Mouse (Mus musculus) embryonic fibroblast, embryonic 13.5 days (primary cell): ENCODE data around the gene Spata25.

Experiments used
- CTCF ChIP-seq: IDR thresholded peaks from 2 replicates; pipeline ENCODE4 v1.5.1; 2011; ENCODE audit warnings: mild to moderate bottlenecking, control low read depth, low read length, moderate library complexity, borderline replicate concordance; ENCODE audit not compliant: insufficient read depth
- POLR2A ChIP-seq: IDR thresholded peaks from 2 replicates; pipeline ENCODE4 v1.6.1; 2011; ENCODE audit warnings: low read depth, mild to moderate bottlenecking, control low read depth, low read length, moderate library complexity

DNA sequence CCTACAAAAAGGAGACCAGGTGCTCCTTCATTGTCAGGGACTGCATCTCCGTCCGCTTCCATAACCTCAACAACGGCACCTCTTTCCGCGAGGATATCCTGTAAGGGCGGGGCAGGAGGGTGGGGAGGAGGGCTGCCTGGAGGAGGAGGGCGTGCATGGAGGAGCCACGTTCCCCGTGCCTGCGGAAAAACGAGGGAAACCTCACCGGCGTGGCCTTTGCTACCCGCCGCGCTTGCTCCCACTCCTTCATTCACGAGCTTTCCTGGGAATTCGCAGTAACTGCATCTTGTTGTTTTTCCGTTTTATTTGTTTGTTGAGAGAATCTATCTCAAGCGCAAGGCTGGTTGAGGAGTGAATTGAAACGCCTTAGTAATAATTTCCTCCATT lies 23.0 kb downstream of the Spata25 start:
- TF ChIP-seq CTCF = no peak
- no peak for TF ChIP-seq POLR2A
